Mouse (Mus musculus) liver, adult (tissue): ENCODE measurements around the gene Usp26.

Experiments used
- GATA4 ChIP-seq: IDR thresholded peaks from 2 replicates; pipeline ENCODE4 v1.6.1; 2014; ENCODE audit warnings: mild to moderate bottlenecking, low read length; ENCODE audit not compliant: insufficient replicate concordance

Usp26 gene

GRCm38 (mm10) chrX:51801133-51801532, at the start of gene Usp26:
TSS of gene Usp26 (minus strand) at chrX:51801233.
- TF ChIP-seq GATA4, result no peak

GRCm38 (mm10) chrX:51814466-51815247, 13.6 kb upstream of the Usp26 start:
- no peak for TF ChIP-seq GATA4

- no peak for TF ChIP-seq GATA4
These were observed 33.6 kb downstream of the Usp26 start for GRCm38 (mm10) chrX:51767457-51767856.

GRCm38 (mm10) chrX:51736450-51736849, 64.6 kb downstream of the Usp26 start:
- no peak for TF ChIP-seq GATA4

- TF ChIP-seq GATA4, result no peak
These were observed 86.8 kb downstream of the Usp26 start for GRCm38 (mm10) chrX:51714086-51714745.

GRCm38 (mm10) chrX:51712996-51713395, 88.0 kb downstream of the Usp26 start:
- TF ChIP-seq GATA4, result no peak
